Mouse (Mus musculus): ENCODE results near the gene Cyp3a41a. TPM values are rescaled to one million over a fixed set of nuclear protein-coding genes. Genes with fewer than 3 reads are reported as not detected.
"Not testable (repeated sequence)": the region's sequence is repeated elsewhere in the genome, so short reads cannot be mapped to it uniquely, and the experiment has no call there.

The Cyp3a41a gene
- polyA plus RNA-seq (2016; fragmentation: Nextera tagmentation; extraction: Ambion mirVana): not detected in 2 replicates

DNA sequence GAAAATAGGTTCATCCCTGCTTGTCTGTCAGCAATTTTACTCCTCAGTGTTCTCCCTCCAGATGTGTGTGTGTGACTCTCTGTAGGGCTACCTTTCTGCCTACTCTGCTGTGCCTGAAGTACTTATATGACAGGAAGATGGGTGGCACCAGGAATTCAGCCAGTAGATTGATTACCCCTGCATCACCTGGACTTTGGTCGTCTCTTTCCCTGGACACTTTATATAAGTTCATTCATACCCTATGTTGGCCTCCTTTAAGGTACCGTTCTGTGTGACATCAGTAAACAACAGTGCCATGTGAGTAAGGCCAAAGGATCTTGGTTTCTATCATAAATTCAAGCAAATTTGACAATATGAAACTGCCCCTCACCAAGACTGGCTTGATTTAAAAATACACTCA is at the start of gene Cyp3a41a:
Gene Cyp3a41a, minus strand, starts transcription at position 101 of the 400 bp plus-strand sequence.
- H3K27ac ChIP-seq (replicated peaks): not testable (repeated sequence)
- WGBS: 86% methylated on average over 1 of the region's 2 CpGs

DNA sequence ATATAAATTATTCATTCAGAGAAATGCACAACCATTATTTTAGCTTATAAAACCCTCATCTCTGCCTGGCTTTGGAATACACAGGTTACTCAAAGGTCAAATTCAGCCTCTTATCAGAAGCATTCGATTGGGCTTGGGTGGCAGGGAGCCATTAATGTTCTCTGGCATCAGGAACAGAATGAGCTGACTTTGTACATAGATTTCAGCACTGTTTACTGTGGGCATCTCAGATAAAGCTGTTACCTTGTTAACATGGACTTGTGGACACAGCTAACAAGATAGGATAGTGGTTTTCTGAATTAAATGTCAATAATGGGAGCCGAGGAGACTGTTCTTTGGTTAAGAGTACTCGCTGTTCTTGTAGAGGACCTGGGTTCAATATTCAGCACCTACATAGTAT is 17.6 kb upstream of the Cyp3a41a start:
- peaks cover 43% of the 10 kb centered on the region for H3K9me3 ChIP-seq (replicated peaks)
- H3K36me3 ChIP-seq; DNase-seq (ENCODE audit: low spot score); H3K27me3 ChIP-seq (ENCODE audit: low read depth, poor library complexity, severe bottlenecking); H3K4me1 ChIP-seq; H3K27ac ChIP-seq (replicated peaks); H3K4me3 ChIP-seq: not testable (repeated sequence)
- 84% methylated on average over 3 of the region's 3 CpGs for WGBS

More for the DNA sequence above, at the start of gene Cyp3a41a:
- not testable (repeated sequence) for H3K4me1 ChIP-seq; H3K36me3 ChIP-seq; H3K27me3 ChIP-seq (ENCODE audit: low read depth, poor library complexity, severe bottlenecking); DNase-seq (ENCODE audit: low spot score); H3K4me3 ChIP-seq; H3K9me3 ChIP-seq (replicated peaks)

DNA sequence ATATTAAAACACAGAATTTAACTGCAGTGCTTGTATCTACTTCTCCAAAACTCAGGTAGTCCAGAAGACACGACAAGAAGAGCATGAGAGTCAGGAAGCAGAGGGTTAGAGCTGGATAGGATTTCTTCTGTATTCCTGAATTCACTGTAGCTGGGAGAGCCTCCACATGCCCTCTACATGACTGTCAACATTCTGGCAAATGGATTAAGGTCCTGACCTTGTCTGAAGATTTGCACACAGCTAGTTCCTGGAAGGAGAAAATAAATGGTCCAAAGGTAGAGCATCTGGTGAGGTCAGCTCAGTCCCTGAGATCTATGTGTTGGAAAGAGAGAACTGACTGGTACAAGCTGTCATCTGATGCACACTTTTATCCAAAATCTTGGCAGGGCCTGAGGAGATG is 5.6 kb downstream of the Cyp3a41a start:
- not testable (repeated sequence) for DNase-seq (ENCODE audit: low spot score); H3K4me1 ChIP-seq; H3K36me3 ChIP-seq; H3K4me3 ChIP-seq; H3K27ac ChIP-seq (replicated peaks); H3K27me3 ChIP-seq (ENCODE audit: low read depth, poor library complexity, severe bottlenecking)
- 48% methylated on average over 1 of the region's 1 CpGs for WGBS
- peaks cover 15% of the 10 kb centered on the region for H3K9me3 ChIP-seq (replicated peaks)

DNA sequence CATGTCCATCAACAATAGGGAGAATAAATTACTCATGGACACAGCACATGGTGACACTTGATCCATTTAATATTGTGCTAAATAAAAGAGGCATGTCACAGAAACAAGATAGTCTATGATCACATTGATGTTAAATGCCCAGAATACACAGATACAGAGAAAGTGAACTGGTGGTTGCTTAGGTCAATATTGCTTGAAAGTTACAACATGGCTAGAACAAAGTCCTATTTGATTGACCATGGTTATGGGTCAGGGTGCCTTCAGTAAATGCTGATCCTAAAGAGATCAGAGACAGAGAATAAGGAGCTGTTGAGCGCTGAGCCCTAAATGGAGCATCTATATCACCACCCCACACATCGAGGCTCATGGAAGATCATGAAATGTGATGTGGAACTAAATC is 12.6 kb downstream of the Cyp3a41a start:
- not testable (repeated sequence) for DNase-seq (ENCODE audit: low spot score)

DNA sequence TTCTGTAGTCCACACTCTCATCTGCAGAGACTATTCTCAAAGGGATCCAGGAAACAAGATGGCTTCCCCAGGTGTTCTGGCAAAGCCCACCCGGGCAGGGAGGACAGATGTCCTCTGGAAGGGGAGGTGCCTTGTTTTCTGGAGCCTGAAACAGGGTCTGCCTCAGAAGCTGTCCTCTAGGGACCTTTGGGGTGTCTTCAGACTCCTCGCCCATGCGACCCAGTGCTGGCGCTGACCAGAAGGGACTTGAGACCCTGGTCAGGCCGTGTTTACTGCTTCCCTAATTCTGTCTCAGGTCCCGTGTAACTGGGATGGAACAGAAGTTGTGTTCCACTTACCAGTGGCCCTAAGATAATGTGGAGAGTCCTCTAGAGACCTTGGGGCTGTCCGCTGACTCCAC is 57.9 kb downstream of the Cyp3a41a start:
- no peak overlapping the region for H3K4me3 ChIP-seq
- DNase-seq (ENCODE audit: low spot score): no peak
- 86% methylated on average over 7 of the region's 7 CpGs for WGBS
- H3K9me3 ChIP-seq (replicated peaks): peaks cover 88% of the 10 kb centered on the region
- H3K36me3 ChIP-seq: no peaks in the 10 kb centered on the region
- H3K27ac ChIP-seq (replicated peaks): no peak overlapping the region
- H3K27me3 ChIP-seq (ENCODE audit: low read depth, poor library complexity, severe bottlenecking): no peaks in the 10 kb centered on the region
- no peaks in the 10 kb centered on the region for H3K4me1 ChIP-seq

More for the DNA sequence above, 12.6 kb downstream of the Cyp3a41a start:
- not testable (repeated sequence) for H3K4me3 ChIP-seq; H3K36me3 ChIP-seq; H3K27me3 ChIP-seq (ENCODE audit: low read depth, poor library complexity, severe bottlenecking); H3K27ac ChIP-seq (replicated peaks); H3K4me1 ChIP-seq
- WGBS: 83% methylated on average over 2 of the region's 2 CpGs
- H3K9me3 ChIP-seq (replicated peaks): peaks cover 12% of the 10 kb centered on the region

DNA sequence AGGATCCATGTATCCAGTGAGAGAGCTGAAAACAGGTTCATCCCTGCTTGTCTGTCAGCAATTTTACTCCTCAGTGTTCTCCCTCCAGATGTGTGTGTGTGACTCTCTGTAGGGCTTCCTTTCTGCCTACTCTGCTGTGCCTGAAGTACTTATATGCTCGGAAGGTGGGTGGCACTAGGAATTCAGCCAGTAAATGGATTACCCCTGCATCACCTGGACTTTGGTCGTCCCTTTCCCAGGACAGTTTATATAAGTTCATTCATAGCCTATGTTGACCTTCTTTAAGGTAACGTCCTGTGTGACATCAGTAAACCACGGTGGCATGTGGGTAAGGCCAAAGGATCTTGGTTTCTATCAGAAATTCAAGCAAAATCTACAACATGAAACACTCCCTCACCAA is 72.2 kb downstream of the Cyp3a41a start:
- Histone ChIP-seq H3K27ac (replicated peaks) (no peak overlapping the region), H3K4me1 (no peaks in the 10 kb centered on the region), H3K4me3 (no peak overlapping the region), H3K27me3 (ENCODE audit: low read depth, poor library complexity, severe bottlenecking) (no peaks in the 10 kb centered on the region), H3K36me3 (no peaks in the 10 kb centered on the region), H3K9me3 (replicated peaks) (peaks cover 85% of the 10 kb centered on the region)
- 78% methylated on average over 4 of the region's 4 CpGs for WGBS
- DNase-seq (ENCODE audit: low spot score): no peak

Other genes with a start within 250 kb of the Cyp3a41a start
- gene Cyp3a41b, start 135.4 kb downstream of the Cyp3a41a start, polyA plus RNA-seq (2016; fragmentation: Nextera tagmentation; extraction: Ambion mirVana): not detected in 2 replicates
- gene Cyp3a44, start 85.7 kb upstream of the Cyp3a41a start, polyA plus RNA-seq (2016; fragmentation: Nextera tagmentation; extraction: Ambion mirVana): not detected in 2 replicates
- gene Cyp3a11, start 159.8 kb upstream of the Cyp3a41a start, polyA plus RNA-seq (2016; fragmentation: Nextera tagmentation; extraction: Ambion mirVana): not detected in 2 replicates

Measured in midbrain, embryonic 10.5 days (tissue).